Mouse (Mus musculus) gastrocnemius, postnatal 25 days (tissue): ENCODE data around the gene Gm42791. TPM values are rescaled to one million over a fixed set of nuclear protein-coding genes. Genes with fewer than 3 reads are reported as not detected.
A peak's percentile ranks its signal among the peaks of the same experiment; 100 is the strongest.

Experiments
- DNase-seq: peaks from one replicate; pipeline ENCODE4 v3.0.0; 2022
- total RNA-seq, 2 experiments: library from RNA; stranded (reverse); gene quantifications; 1 replicate in 1 of 2; 2 replicates in 1 of 2; pipeline ENCODE4 v1.2.3; 2021

Gene Gm42791
- total RNA-seq, 2 experiments from 2014 or later, result 3.6 to 3.8 TPM

DNA sequence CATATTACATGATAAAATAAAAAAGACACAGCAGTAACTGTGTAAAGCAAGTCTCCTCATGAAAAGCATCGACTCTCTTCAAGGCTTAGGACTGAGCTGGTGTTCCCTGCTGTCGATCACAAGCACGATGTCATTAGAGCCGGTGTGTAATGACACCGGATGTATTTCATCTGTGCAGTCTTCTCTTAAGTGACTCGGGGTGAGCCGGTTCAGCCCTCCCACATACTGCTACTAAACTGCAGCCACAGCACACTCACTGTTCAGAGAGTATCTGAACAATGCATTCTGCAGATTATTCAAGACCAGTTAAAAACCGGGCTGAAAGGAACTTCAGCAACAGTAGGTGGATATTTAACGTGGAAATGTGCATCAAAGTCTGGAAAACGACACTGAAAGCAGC, 71.5 kb downstream of the Gm42791 start:
- no peak for DNase-seq

DNA sequence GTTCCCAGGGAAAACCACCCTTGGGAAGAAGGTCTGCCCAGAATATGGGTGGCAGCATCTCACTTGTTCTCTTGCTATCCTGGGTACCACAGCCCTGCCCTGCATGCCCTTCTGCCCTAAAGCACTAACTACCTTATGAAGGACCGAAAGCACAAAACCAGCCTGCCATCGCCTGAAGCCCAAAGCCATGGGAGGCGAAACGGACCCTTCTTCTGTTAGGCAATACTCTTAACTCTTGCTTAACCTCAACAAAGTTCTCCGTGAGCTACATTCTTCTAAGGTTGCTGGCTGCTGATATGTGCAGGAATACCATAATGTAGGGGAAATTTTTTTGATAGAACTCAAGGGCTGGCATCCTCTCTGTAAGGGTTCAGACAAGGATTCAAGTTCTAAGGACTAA, 72.2 kb downstream of the Gm42791 start:
- DNase-seq, result no peak

DNA sequence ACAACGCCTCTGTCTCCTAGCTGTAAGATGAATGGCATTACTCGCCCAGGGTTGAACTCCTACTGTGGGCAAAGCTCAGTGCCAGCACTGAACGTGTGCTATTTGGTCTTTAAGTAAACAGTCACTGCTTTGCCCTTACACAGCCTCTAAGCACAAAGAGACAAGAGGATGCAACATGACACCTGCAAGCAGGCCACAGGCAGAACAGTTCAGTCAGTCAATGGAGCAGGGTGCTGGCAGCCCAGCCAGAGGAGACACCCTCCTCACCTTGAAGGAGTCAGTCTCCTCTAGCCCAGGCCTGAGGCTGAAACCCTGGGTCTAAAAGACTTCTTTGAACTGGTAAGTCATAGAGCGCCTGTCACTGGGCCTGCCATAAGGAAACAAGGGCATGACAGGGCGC, 76.9 kb downstream of the Gm42791 start:
- no peak for DNase-seq

DNA sequence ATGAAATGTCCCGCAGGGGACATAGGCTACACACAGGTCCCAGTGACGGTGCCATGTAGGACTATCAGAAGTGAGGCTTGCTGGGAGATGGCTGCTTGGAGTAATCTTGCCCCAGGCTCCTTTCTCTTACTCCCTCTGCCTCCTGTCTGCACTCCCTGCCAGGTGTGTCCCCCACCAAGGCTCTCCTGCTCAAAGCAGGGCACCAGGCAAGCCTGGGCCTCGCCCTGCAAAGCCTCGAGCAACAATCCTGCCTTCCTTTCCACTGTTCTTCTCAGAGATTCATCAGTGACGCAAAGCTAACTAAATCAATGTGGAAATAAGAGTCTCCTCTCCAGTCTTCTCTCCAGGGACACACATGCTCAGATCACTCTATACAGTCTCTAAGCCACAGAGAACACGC, 78.2 kb downstream of the Gm42791 start:
- no peak for DNase-seq

GRCm38 (mm10) chr5:148912262-148912661, 82.7 kb downstream of the Gm42791 start:
- DNase-seq, result no peak

GRCm38 (mm10) chr5:148910066-148910465, 84.9 kb downstream of the Gm42791 start:
- DNase-seq, result no peak

DNA sequence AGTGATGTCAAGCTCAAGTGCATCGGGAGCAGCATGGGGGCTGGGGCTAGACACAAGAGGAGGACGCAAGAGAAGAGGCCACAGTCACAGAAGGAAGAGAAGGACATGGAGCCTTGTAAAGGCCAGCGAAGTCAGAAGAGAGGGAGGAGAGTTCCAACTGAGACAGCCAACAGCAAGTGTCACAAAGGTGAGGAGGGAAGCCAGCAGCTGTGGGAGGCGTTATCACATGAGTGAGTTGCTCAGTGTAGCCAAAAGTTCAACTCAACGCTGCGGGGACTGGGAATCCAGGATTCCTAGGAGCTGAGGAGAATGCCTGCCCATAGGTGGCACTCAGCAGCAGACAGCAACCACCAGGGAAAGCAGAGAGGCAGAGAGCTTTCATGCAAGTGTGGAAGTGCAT, 85.5 kb downstream of the Gm42791 start:
- no peak for DNase-seq

GRCm38 (mm10) chr5:148909057-148909395, 85.9 kb downstream of the Gm42791 start:
- DNase-seq, result peak; percentile 18

- no peak for DNase-seq
Measured at GRCm38 (mm10) chr5:148908191-148909056, 86.5 kb downstream of the Gm42791 start.

DNA sequence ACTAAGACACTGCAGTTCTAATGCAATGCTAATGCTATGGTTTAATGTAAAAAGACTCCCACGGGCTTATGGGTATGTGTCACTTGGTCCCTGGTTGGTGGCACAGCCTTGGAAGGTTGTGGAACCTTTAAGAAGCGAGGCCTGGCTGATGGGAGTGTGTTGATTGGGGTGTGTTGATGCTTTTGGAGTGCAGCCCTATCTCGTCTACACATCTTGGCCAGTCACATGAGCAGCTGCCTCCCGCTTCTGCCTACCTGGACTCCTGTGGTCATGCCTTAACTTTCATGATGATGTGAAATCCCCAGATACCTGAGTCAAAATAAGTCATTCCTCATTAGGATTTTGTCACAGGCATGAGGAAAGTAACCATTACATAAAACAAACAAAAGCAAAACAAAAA, 88.6 kb downstream of the Gm42791 start:
- no peak for DNase-seq

DNA sequence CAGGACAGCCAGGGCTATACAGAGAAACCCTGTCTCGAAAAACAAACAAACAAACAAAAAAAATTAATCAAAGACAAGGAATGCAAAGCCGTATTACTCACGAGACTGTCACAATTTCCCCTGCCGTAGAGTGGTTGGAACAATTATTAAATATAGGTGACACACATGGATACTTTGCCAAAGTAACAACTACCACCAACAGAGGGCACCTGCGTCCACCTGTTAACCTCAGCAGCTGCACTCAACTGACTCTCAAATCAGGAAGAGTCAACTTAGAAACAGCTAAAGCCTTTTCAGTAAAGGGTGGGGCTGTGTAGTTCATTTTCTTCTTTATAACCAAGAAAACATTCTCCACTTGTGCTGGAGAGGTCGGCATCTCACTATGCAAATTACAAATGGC, 90.1 kb downstream of the Gm42791 start:
- no peak for DNase-seq

DNA sequence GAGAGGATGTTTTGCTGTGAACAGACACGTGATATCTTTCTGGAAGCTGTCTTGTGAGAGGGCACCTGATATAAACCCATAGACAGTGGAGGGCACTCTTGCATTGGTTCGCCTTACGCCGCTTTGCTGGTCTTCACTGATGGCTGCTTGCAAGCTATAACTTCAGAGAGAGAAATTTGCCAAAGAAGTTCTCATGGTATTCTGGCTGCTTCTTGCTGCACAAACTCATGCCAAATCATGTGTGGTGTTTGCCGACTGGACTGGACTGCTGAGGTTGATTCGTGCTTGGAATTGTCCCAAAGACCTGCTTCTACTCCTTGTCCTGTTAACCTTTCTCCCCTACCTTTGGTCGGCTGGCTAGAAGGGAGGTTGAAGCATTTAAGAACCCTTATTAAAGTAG, 95.6 kb downstream of the Gm42791 start:
- no peak for DNase-seq

DNA sequence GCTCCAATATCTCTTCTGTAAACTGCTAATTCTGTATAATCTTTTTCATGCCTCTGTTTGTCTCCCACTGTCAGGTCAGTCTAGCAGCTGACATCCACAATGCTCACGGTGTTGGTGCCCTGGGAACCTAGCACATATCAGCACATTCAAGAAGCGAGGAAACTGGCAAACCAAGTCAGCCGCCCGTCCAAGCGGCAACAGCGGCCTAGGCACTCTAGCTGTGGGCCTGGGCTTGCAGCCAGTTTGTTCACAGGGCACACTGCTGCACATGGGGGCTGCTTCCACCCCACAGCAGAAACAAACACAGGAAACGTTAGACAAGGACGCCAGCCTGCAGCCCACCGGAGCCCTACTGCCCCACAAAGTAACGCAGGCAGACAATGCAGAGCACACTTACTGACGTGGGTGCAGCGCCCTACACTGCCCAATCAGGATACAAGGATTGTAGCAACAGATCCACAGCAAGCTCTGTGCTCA, 97.0 kb downstream of the Gm42791 start:
- DNase-seq, result no peak

DNA sequence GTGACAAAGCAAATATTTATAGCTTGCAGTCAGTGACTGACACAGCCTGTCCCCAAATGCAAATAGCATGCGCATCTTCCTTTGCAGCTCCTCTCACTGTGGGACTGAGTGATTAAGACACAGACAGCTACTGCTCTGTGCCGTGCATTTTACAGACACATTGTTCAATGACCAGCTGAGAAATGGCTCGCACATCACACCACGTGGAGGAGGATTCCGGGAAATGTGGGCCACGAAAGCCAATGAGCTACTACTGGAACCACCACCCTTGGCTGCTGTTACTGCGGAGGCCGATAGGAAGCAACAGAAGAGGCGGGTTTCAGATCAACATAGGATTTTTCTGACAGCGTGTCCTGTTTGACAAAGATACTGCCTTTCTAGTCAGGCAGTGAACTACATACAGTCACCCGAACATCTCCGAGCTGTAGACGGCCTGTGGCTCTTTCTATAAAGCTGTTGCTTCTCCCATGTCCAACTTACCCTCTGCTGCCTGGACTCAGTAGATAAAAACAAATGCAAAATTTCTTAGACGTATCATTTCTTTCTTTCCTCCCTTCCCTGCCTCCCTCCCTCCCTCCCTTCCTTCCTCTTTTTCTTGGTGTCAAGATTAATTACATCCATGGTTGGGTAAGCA, 97.8 kb downstream of the Gm42791 start:
- no peak for DNase-seq

- DNase-seq, result no peak
Measured at GRCm38 (mm10) chr5:148896515-148896914, 98.4 kb downstream of the Gm42791 start.

DNA sequence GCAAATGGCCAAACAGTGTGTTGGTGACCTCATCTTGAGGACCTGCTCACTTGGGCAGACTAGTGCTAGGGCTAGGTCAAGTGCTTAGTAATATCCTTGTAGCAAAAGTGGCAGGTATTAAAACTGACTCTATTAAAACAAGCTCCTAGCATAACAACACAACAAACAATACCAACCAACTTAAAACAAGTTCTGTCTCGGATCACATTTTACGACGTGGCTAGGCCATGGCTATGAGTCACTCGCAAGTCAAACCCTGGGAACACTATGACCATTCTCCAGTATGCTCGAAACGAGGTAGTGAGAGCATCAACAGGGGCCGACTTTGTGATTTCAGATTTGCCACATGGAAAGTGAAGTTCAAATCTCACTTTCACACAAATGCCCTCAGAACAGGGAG, 99.1 kb downstream of the Gm42791 start:
- no peak for DNase-seq

- no peak for DNase-seq
Measured at GRCm38 (mm10) chr5:148895034-148895433, 99.9 kb downstream of the Gm42791 start.

GRCm38 (mm10) chr5:148890237-148890636, 104.7 kb downstream of the Gm42791 start:
- no peak for DNase-seq

DNA sequence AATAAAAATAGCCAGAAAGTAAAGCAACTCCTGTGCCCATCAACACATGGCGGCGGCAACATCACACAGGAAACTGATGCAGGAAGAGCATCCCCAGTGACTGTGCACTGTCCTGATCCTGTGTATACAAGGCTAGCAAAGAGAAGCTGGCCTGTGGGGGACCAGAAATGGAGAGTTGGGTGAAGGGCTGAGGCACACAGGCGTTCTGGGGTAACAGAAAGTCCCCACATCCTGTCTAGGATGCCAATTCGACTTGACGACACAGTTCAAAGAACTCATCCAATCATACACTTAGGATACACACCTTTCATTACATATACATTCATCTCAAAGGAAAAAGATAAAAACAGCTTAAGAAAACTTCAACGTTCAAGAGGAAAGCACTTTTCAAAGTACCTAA, 106.9 kb downstream of the Gm42791 start:
- DNase-seq, result no peak

DNA sequence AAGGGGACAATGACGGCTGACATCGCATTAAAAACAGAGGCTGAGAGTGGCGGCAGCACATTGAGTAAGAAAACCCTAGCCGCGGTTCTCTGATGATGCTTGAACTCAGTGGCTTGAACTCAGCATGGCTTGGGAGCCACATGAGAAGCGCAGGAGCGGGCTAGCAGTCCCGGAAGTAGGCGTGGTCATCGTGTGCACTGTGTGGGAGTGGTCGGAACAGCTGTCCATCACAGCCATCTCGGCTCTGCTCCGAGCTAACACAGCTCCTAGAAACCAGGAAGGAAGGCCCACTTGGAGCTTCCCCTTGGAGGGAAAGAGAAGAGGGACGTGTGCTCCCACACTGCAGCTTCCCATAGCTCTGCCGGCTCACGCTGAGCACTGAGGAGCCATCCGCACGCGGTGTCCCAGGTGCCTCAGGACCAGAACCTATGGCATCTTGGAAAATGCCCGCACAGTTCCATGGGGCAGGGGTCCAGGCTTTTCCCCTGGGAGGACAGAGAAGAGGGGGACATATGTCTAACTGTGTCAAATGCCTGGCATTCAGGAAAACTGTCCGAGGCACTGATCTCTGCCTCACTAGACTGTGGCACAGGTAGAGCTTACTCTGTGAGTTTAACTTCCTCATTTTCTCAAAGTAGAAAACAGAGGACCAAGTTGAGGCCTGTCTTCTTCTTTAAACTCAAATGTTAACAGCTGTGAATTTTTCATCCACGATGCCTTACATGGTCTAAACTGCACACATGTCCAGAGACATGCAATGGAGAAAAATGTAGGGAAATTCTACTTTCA, 108.9 kb downstream of the Gm42791 start:
- no peak for DNase-seq

GRCm38 (mm10) chr5:148883671-148884070, 111.3 kb downstream of the Gm42791 start:
- DNase-seq, result no peak

GRCm38 (mm10) chr5:148879218-148879617, 115.7 kb downstream of the Gm42791 start:
- DNase-seq, result no peak

GRCm38 (mm10) chr5:148873116-148873515, 121.8 kb downstream of the Gm42791 start:
- DNase-seq, result no peak
